Mouse (Mus musculus) hindbrain, postnatal 0 days (tissue): ENCODE measurements at regions not wholly inside any gene's neighbourhood (a gene's known extent, or its start where the extent isn't known, plus 50 kb on each side); places are given as distances from the start of the nearest gene placed in this dataset.
A peak's percentile ranks its signal among the peaks of the same experiment; 100 is the strongest.

Experiments used
- ATAC-seq: fragments of 200-750 bp; cut with Nextera tagmentation; 2 replicates; pipeline ENCODE4 v1.8.0; 2017; ENCODE audit warnings: mild to moderate bottlenecking, moderate TSS enrichment, moderate library complexity
- DNase-seq: peaks from one replicate; pipeline ENCODE4 v3.0.0-alpha.2; 2015; ENCODE audit warnings: low spot score
- H3K27ac ChIP-seq: fragments of 300-500 bp; sonication (generic); 2 replicates; pipeline ENCODE4 v1.5.1; 2014; ENCODE audit warnings: mild to moderate bottlenecking
- H3K27me3 ChIP-seq: fragments of 300-500 bp; sonication (generic); 2 replicates; pipeline ENCODE4 v1.6.1; 2014; ENCODE audit warnings: low read length, mixed read lengths; ENCODE audit not compliant: insufficient read depth
- H3K36me3 ChIP-seq: fragments of 300-500 bp; sonication (generic); 2 replicates; pipeline ENCODE4 v1.6.1; 2014; ENCODE audit warnings: low read length, mixed read lengths; ENCODE audit not compliant: insufficient read depth
- H3K4me1 ChIP-seq: fragments of 300-500 bp; sonication (generic); 2 replicates; pipeline ENCODE4 v1.6.1; 2014; ENCODE audit warnings: antibody characterized with exemption, low read length, mixed read lengths; ENCODE audit not compliant: insufficient read depth
- H3K4me2 ChIP-seq: fragments of 300-500 bp; sonication (generic); 2 replicates; pipeline ENCODE4 v1.6.1; 2014; ENCODE audit warnings: low read depth, mild to moderate bottlenecking, low read length, moderate library complexity, mixed read lengths
- H3K4me3 ChIP-seq: fragments of 300-500 bp; sonication (generic); 2 replicates; pipeline ENCODE4 v1.5.1; 2014; ENCODE audit warnings: low read length
- H3K9ac ChIP-seq: fragments of 300-500 bp; sonication (generic); replicated peaks from 2 replicates; pipeline ENCODE4 v1.6.1; 2014; ENCODE audit warnings: mild to moderate bottlenecking, low read length, moderate library complexity, mixed read lengths
- H3K9me3 ChIP-seq: fragments of 300-500 bp; sonication (generic); 2 replicates; pipeline ENCODE4 v1.6.1; 2016; ENCODE audit warnings: low read length, mixed read lengths
- CTCF ChIP-seq: IDR thresholded peaks from 2 replicates; pipeline ENCODE4 v1.5.1; 2016; ENCODE audit warnings: antibody characterized with exemption, control low read depth, low read depth
- WGBS: fragments of 180-500 bp; shearing (Covaris S2); extraction: QIAGEN DNeasy Blood & Tissue Kit; methylation state at CpG from one replicate; pipeline ENCODE4 v1.1.7; 2014; 5-methylcytosine and 5-hydroxymethylcytosine counted together

DNA sequence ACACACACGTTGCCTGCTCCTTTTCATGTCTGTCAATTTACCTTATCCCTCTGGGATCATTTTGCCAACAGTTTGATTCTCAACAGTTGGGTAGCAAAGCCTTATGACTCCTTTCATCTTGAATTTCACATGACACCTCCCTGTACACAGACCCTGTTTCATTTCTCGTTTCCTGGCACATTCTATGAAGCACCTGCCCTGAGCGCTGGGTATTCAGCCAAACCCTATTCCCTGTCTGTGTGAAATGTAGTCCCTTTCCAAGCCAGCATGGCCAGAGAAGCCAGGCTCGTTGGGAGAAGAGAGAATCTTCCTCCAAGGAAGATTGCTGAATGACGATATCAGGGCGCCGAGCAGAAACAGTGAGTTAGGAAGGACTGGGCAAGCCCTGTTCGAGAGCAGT is 108.2 kb downstream of the Wscd1 start:
- Histone ChIP-seq H3K4me3 (no peak overlapping the region), H3K9ac (no peak overlapping the region), H3K4me2 (no peak overlapping the region), H3K9me3 (no peaks in the 10 kb centered on the region), H3K27ac (no peak overlapping the region), H3K4me1 (no peaks in the 10 kb centered on the region), H3K27me3 (no peaks in the 10 kb centered on the region), H3K36me3 (no peaks in the 10 kb centered on the region)
- ATAC-seq, result no peak
- DNase-seq, result no peak
- WGBS, result 80% methylated on average over 8 of the region's 8 CpGs
- TF ChIP-seq CTCF, result no peak

GRCm38 (mm10) chr11:71855557-71855956 is 105.8 kb downstream of the Wscd1 start:
- no peak overlapping the region for H3K4me2 ChIP-seq
- ATAC-seq, result no peak
- H3K9me3 ChIP-seq, result no peaks in the 10 kb centered on the region
- no peaks in the 10 kb centered on the region for H3K36me3 ChIP-seq
- TF ChIP-seq CTCF, result no peak
- no peak overlapping the region for H3K27ac ChIP-seq
- WGBS, result 87% methylated on average over 1 of the region's 1 CpGs
- H3K27me3 ChIP-seq, result no peaks in the 10 kb centered on the region
- H3K4me3 ChIP-seq, result no peak overlapping the region
- H3K9ac ChIP-seq, result no peak overlapping the region
- H3K4me1 ChIP-seq, result no peaks in the 10 kb centered on the region
- DNase-seq, result no peak

DNA sequence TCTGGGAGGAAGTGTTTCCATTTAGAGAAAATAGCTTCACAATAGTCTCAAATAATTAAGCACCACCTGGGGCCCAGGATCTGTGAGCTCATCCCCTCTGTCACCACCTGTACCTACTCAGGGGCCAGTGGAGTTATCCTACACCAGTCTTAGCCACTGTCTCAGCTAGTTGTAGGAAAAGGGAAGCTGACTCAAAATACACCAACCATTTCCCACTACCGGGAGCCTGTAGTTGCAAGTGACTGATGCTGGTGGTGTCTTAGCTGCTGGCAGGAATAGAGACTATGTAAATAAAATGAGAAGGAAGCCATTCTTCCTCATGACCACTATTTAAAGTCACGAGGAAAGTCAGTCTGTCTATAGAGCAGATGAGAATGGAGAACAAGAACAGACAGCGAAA is 105.3 kb downstream of the Wscd1 start:
- Histone ChIP-seq H3K27me3 (no peaks in the 10 kb centered on the region), H3K9me3 (no peaks in the 10 kb centered on the region), H3K4me3 (no peak overlapping the region), H3K27ac (no peak overlapping the region), H3K36me3 (no peaks in the 10 kb centered on the region), H3K9ac (no peak overlapping the region), H3K4me1 (no peaks in the 10 kb centered on the region), H3K4me2 (no peak overlapping the region)
- TF ChIP-seq CTCF, result no peak
- ATAC-seq (no peak), DNase-seq (no peak)
- 91% methylated on average over 3 of the region's 3 CpGs for WGBS

DNA sequence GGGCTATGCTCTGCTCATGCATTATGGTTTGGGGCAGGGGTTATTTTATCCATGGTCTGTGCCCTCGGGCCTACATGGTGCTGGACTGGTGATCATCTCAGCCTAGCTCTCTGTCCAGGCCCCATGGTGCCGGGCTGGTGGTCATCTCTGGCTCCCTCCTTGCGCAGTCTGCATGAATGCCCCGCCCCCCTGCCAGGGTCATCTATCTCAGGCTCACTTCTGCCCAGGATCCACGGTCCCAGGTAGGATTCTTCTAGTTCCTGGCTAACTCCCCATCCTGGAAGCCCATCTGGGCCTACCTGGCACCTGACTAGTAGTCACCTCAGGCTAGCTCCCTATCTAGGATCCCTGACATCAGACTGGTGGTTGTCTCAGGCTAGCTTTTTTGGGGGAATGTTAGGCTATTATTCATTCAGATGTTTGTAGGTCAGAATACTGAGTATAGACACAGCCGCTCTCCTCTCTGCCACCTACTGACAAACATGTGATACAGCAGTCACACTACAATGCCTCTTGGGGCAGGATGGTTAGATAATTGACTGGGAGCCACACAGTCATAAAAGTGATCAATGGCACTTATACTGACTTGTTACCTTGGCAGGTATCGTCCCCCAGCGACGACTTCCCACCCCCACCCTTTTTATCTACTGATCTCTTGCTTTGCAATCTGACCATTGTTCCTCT is 98.1 kb downstream of the Wscd1 start:
- Histone ChIP-seq H3K9me3 (no peaks in the 10 kb centered on the region), H3K36me3 (no peaks in the 10 kb centered on the region), H3K4me2 (no peak overlapping the region), H3K4me3 (no peak overlapping the region), H3K27me3 (no peaks in the 10 kb centered on the region), H3K9ac (no peak overlapping the region), H3K27ac (no peak overlapping the region), H3K4me1 (no peaks in the 10 kb centered on the region)
- ATAC-seq (no peak), DNase-seq (peak; percentile 54)
- peak; percentile 77 for TF ChIP-seq CTCF
- 64% methylated on average over 9 of the region's 9 CpGs for WGBS

DNA sequence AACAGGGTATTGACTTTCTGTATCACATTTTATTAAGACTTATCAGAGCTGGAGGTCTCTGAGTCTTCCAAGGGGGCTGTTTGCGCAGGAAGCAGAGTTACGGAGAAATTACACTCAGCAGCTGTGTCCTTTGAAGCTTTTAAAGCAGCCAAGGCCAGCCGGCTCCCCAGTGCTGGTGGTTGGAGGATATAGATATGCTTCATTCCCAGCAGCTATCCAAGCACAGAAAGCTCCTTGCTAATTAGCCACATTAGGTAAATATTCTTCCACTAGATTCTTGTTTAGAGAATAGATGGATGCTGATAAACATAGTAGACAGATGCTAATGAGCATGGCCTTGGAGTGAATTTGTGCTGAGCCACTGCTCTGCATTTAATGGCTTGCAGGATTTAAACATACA is 96.8 kb downstream of the Wscd1 start:
- ATAC-seq (no peak), DNase-seq (peak; percentile 25)
- H3K36me3 ChIP-seq, result no peaks in the 10 kb centered on the region
- no peak overlapping the region for H3K4me3 ChIP-seq
- no peak for TF ChIP-seq CTCF
- H3K4me1 ChIP-seq, result no peaks in the 10 kb centered on the region
- no peaks in the 10 kb centered on the region for H3K9me3 ChIP-seq
- H3K4me2 ChIP-seq, result no peak overlapping the region
- H3K27ac ChIP-seq, result no peak overlapping the region
- H3K9ac ChIP-seq, result no peak overlapping the region
- WGBS, result 48% methylated on average over 3 of the region's 3 CpGs
- no peaks in the 10 kb centered on the region for H3K27me3 ChIP-seq

DNA sequence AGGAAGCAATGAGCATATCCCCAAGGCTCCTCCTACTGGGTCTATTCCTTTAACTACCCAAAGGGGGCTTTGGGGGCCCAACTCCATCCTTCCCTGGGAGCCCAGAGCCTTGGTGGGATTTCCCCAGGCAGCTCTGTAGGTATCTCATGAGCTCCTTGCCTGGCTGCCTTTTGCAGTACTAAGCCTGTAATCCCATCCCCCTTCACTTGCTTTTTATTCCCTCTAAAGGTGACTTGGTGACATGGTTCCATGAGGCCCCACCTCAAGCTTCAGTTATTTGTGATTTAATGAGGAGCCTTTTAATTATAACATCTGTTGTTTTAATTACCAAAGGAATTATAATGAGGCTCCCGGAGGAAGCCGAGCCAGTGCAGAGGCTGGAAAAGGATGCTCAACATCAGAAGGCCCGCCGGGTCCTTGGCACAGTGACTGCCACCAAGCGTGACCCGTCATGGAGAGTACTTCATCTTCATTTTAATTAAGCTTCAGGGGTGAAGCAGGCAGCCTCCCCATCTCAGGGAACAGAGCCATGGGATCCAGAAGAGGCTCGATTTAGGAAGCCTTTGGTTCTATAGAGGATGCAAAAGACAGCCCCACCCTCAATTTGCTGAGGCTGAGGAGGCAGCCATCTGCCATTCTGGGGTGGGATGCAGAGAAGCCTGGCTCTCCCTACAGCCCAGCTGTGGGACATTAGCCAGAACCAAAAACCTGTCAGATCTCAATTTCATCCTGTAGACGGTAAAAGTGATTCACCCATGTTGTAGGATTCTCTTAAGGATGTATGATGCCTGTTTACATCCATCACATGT is 91.1 kb downstream of the Wscd1 start:
- H3K27me3 ChIP-seq, result no peaks in the 10 kb centered on the region
- H3K27ac ChIP-seq, result no peak overlapping the region
- H3K4me1 ChIP-seq, result no peaks in the 10 kb centered on the region
- H3K4me2 ChIP-seq, result no peak overlapping the region
- no peaks in the 10 kb centered on the region for H3K9me3 ChIP-seq
- peak; percentile 73 for DNase-seq
- H3K36me3 ChIP-seq, result no peaks in the 10 kb centered on the region
- TF ChIP-seq CTCF, result no peak
- no peak overlapping the region for H3K4me3 ChIP-seq
- H3K9ac ChIP-seq, result no peak overlapping the region
- ATAC-seq, result peak; percentile 66
- WGBS, result 34% methylated on average over 8 of the region's 8 CpGs
